Mouse (Mus musculus): ENCODE data around the gene Ephb4.

DNA sequence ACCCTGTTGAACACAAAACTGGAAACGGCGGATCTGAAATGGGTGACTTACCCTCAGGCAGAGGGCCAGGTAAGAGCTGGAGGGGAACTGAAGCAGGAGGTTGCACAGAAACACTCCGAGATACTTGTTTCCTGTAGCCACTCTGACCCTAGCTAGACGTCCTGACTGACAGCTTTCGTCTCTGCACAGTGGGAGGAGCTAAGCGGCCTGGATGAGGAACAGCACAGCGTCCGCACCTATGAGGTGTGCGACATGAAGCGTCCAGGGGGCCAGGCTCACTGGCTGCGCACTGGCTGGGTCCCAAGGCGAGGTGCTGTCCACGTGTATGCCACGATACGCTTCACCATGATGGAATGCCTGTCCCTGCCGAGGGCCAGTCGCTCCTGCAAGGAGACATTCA lies 4.2 kb downstream of the Ephb4 start:
- TF ChIP-seq CTCF (IDR thresholded peaks at IDR 0.05; ENCODE audit: extremely low read depth, insufficient read length, insufficient replicate concordance, low read depth, low read length) (no peak), POLR2A (IDR thresholded peaks at IDR 0.05; ENCODE audit: low read depth, low read length) (no peak)
